Mouse (Mus musculus) R1 (cell line): ENCODE measurements at regions not wholly inside any gene's neighbourhood (a gene's known extent, or its start where the extent isn't known, plus 50 kb on each side); places are given as distances from the start of the nearest gene placed in this dataset.
A peak's percentile ranks its signal among the peaks of the same experiment; 100 is the strongest.

Experiments used
- DNase-seq: peaks from one replicate; pipeline ENCODE4 v3.0.0-alpha.2; 2018; ENCODE audit warnings: low read depth, low spot score

GRCm38 (mm10) chr11:6924476-6924875 lies 87.0 kb upstream of the Gm11983 start:
- DNase-seq, result peak; percentile 15

- DNase-seq, result peak; percentile 46
Measured at GRCm38 (mm10) chr11:6923917-6924316, 86.5 kb upstream of the Gm11983 start.

GRCm38 (mm10) chr11:6918546-6918945 lies 81.1 kb upstream of the Gm11983 start:
- DNase-seq, result peak; percentile 59

GRCm38 (mm10) chr11:6905630-6906029 lies 68.2 kb upstream of the Gm11983 start:
- no peak for DNase-seq

GRCm38 (mm10) chr11:6902991-6903390 lies 65.5 kb upstream of the Gm11983 start:
- DNase-seq, result no peak

DNA sequence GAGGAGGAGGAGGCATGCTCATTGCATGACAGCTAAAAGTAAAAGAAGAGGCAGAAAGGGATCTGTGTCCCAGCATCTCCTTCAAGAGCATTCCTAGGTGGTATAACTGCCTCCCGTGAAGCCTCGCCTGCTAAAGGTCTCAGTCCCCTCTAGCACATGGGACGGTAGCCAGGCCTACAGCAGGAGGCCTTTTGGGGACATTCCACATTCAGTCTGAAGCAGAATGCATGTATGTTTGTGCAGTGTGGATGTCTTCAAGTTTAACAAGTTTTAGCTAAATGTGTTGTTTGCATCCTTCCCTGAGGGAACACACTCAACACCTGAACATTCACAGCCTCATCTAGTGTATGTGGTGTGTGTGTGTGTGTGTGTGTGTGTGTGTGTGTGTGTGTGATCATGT lies 64.8 kb upstream of the Gm11983 start:
- DNase-seq, result no peak

DNA sequence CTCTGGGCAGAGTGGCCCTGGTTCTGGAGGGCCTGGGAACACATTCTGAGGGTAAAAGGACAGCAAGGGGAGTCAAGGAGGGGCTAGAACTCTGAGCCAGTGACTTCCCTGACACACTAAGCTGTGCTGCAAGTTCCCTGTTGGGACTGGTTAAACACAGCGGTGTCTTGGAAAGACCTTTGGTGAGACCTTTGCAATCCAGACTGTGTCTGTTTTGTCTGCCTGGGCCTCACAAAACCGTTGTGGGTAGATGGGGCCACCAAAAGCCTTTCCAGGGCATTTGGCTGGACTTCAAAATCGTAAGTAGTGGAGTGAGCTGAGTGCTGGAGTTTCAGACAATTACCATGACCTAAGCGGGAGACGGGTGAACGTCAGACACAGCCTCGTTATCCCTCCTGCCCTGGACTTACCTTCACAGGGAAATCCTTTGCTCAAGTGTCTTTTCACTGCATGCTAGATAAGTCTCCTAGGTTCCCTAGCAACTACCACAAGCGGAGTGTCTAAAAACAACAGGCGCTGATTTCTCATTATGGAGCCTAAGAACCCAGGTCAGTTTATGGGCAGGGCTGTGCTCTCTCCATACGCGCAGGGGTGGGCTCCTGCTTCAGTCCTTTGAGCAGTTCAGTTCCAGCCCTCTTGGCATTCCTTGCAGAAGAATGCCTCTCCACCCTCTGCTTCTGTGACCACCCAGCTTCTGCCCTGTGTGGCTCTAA lies 63.5 kb upstream of the Gm11983 start:
- DNase-seq, result peak; percentile 71

GRCm38 (mm10) chr11:6900357-6900756 lies 62.9 kb upstream of the Gm11983 start:
- DNase-seq, result peak; percentile 74

DNA sequence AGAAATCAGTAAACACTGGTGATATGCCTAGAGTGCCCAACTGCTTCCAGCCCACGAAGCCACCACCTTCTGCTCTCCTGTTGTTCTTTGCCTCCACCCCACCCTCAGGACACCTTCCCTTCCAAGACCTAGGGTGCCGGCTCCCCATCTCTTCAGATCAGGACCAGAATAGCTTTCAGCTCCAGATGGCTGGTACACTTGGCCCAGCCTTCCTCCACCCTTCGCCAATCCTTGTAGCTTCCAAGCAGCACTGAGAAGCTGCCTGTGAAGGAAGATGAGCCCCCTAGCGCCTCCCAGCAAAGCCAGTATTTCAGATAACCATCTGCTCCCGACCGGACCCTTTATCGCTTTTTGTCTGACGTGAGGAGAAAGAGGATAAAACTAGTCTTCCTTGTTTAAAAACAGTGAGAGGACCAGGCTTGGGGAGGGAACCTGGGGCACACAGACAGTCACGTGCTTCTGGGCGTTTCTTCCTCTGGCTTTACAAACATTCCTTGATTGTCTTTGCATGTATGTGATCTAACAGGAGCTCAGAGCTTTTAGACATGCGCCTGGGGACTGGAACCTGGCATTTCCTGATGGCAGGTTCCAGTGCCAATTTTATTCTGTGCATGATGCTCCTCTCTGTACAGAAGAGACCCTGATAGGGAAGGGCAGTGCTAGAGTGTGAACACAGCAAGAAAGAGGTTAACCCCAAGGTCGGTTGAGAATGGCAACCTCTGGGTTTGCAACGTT lies 62.0 kb upstream of the Gm11983 start:
- DNase-seq, result peak; percentile 68

DNA sequence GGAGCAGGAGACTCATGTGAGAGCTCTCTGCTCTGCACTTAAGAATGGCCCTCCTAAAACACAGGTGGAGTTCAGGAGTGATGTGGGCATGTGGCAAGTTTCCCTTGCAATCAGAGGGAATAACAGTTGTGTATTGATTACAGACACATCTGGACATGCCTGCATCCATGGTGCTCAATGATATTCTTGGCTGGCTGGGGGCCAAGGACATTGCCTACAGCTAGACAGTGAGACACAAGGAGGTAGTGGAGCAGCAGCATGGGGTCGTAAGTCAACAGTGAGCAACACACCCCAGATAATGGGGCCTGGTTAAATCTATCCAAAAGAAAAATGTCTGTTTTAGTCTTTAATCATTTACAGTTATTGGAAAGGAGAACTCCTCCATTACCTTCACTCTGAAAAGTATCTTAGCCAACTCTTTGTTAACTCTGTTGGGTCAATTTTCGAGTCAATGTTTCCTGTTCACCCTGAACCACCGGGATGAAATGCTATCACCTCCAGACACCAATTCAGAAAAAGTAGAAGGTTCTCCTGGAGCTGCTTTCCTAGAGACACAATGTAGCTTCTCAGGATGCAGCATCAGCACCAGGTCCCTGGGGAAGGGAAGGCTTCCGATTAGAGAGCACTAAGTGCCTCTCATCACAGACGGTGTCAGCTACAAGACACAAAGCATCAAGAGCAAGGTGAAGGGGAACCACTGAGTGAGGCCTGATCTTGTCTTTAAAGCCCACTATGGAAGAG lies 61.1 kb upstream of the Gm11983 start:
- DNase-seq, result no peak

DNA sequence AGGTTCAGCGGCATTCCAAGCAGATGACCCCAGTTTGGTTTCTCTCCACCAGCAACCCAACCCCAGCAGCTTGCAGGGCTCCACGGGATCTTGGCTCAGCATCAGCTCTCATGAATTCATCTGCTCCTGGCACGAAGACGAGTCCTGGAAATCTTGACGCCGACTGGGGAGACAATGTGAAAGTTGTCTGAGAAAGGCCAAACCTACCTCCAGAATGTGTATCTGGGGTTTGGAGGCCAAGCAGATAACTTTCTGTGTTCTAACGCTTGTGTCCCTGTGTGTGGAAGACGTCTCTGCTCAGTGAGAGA lies 58.3 kb upstream of the Gm11983 start:
- DNase-seq, result peak; percentile 76

GRCm38 (mm10) chr11:6894911-6895785 lies 57.7 kb upstream of the Gm11983 start:
- DNase-seq, result peak; percentile 99

DNA sequence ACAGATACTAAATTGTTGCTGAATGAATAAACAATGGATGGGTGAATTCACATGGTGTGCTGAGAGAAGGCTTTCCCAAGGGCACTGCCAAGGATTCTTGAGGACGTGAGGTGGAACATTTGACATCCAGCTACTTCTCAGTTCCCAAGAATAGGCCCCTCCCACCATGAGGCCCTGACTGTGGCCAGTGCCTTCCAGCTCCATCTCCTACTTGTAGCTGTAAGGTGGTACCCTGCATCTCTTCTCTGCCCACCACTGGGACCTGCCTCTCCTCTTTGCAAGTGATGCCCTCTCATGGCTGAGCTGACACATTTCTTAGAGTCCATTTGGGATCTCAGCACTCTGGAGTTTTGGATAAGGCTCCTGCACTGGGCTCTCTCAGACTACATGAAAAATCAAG lies 56.3 kb upstream of the Gm11983 start:
- peak; percentile 73 for DNase-seq

GRCm38 (mm10) chr11:6893063-6893462 lies 55.6 kb upstream of the Gm11983 start:
- no peak for DNase-seq

- DNase-seq, result no peak
Measured at GRCm38 (mm10) chr11:6890450-6890849, 53.0 kb upstream of the Gm11983 start.

DNA sequence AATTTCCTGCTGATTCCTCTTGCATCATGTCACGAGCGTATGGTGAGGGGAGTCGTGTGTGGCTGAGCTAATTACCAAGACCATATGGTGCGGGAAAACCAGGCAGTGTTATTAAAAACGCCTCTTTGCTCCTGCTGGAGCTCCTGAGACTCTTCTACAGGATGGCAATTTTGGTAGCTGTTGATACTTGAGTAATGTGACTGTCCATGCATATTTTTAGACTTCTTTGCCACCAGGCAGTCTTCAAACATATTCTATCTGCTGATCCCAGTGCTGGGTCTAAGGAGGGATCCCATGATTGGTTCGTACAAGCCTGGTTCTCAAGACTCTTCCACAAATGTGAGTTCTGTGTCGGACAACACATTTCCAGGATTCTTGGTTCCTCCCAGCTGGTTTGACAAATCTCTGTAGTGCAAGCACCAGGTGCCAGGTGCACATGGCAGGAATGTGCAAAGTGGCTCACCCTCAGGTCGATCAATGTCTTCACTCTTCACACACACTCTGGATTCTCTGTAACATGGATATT lies 52.3 kb upstream of the Gm11983 start:
- no peak for DNase-seq

GRCm38 (mm10) chr11:6889120-6889519 lies 51.7 kb upstream of the Gm11983 start:
- no peak for DNase-seq
